Mouse (Mus musculus): ENCODE data around the gene Mboat7. TPM values are rescaled to one million over a fixed set of nuclear protein-coding genes. Genes with fewer than 3 reads are reported as not detected.
"Not testable (repeated sequence)": the region's sequence is repeated elsewhere in the genome, so short reads cannot be mapped to it uniquely, and the experiment has no call there.

Gene Mboat7
- 105 and 113 TPM in 2 replicates for polyA plus RNA-seq (2015; fragmentation: Nextera tagmentation; extraction: Ambion mirVana)

- peak within 1 kb of the TSS; percentile 95 for H3K27ac ChIP-seq (replicated peaks)
- peak within 1 kb of the TSS; percentile 68 for H3K4me2 ChIP-seq
- peaks cover 36% of the 10 kb centered on the region for H3K4me1 ChIP-seq (replicated peaks)
- WGBS, result under 1% methylated on average over 55 of the region's 55 CpGs
- peak within 1 kb of the TSS; percentile 85 for H3K4me3 ChIP-seq
- H3K36me3 ChIP-seq, result peaks cover 27% of the 10 kb centered on the region
- H3K9ac ChIP-seq, result peak within 1 kb of the TSS; percentile 94
- H3K27me3 ChIP-seq, result no peaks in the 10 kb centered on the region
- no peaks in the 10 kb centered on the region for H3K9me3 ChIP-seq
- ATAC-seq (ENCODE audit: low FRiP score, low read depth), result peak; percentile 94
These were observed at the start of gene Mboat7 for GRCm38 (mm10) chr7:3692987-3693808. TSS of gene Mboat7 (minus strand) at chr7:3693523.

- not testable (repeated sequence) for H3K36me3 ChIP-seq; H3K9ac ChIP-seq; H3K4me3 ChIP-seq; H3K27ac ChIP-seq (replicated peaks); H3K27me3 ChIP-seq; ATAC-seq (ENCODE audit: low FRiP score, low read depth); H3K9me3 ChIP-seq; H3K4me1 ChIP-seq (replicated peaks); H3K4me2 ChIP-seq
- no CpG with 5 or more reads among the region's 1 CpGs for WGBS
These were observed 39.4 kb upstream of the Mboat7 start for GRCm38 (mm10) chr7:3732675-3733074.

- not testable (repeated sequence) for ATAC-seq (ENCODE audit: low FRiP score, low read depth); H3K4me3 ChIP-seq; H3K36me3 ChIP-seq; H3K4me2 ChIP-seq; H3K27ac ChIP-seq (replicated peaks); H3K9me3 ChIP-seq; H3K27me3 ChIP-seq; H3K9ac ChIP-seq; H3K4me1 ChIP-seq (replicated peaks)
These were observed 32.1 kb upstream of the Mboat7 start for GRCm38 (mm10) chr7:3725459-3725858.

DNA sequence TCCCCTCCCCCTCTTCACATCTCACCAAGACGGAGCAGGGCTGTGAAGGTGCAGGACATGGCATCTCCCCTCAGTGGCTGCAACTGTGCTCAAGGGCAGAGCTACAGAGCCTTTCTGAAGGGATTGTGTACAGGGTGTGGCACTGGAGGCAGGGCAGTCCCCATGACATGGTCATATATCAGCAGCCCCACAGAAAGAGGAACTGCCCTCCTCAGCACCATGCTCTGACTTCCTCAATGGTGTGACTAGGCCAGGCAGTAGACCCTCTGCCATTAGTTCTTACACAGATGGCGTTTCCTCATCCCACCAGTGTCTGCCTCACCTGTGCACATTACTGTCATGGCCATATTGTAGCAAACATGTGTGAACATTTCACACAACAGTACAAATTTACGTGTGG, 26.9 kb upstream of the Mboat7 start, which contains the start of gene Pirb:
TSS of gene Pirb (minus strand) at position 124 of the 400 bp plus-strand sequence.
- H3K4me3 ChIP-seq; H3K36me3 ChIP-seq; H3K9ac ChIP-seq; ATAC-seq (ENCODE audit: low FRiP score, low read depth); H3K4me2 ChIP-seq; H3K27ac ChIP-seq (replicated peaks); H3K27me3 ChIP-seq; H3K4me1 ChIP-seq (replicated peaks); H3K9me3 ChIP-seq: not testable (repeated sequence)
- 71% methylated on average over 1 of the region's 3 CpGs for WGBS

DNA sequence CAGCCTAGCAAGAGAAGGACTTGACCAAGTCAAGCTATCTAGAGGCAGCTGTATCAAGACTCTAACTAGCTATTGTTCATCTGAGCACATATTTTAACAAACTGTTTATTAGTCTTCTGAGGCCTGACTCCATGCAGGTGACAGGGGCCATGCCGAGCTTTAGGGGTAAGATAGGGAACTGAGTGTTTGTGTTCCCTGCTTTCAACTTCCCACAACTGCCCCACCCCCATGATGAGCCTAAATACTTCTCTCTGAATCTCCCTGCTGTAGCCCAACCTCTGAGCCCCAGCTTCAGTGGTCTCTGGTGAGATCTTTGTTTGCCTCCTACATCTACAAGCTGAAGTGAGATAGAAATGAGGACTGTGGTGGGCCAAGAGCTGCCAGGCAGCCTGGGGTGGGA, 21.9 kb upstream of the Mboat7 start:
- no peak for ATAC-seq (ENCODE audit: low FRiP score, low read depth)
- no peak overlapping the region for H3K9ac ChIP-seq
- no peak overlapping the region for H3K4me3 ChIP-seq
- H3K27ac ChIP-seq (replicated peaks), result no peak overlapping the region
- H3K4me2 ChIP-seq, result no peak overlapping the region
- no peaks in the 10 kb centered on the region for H3K36me3 ChIP-seq
- H3K9me3 ChIP-seq, result no peaks in the 10 kb centered on the region
- no peaks in the 10 kb centered on the region for H3K27me3 ChIP-seq
- no peaks in the 10 kb centered on the region for H3K4me1 ChIP-seq (replicated peaks)
- 68% methylated on average over 1 of the region's 1 CpGs for WGBS

- no peaks in the 10 kb centered on the region for H3K4me1 ChIP-seq (replicated peaks)
- no peaks in the 10 kb centered on the region for H3K27me3 ChIP-seq
- no peak overlapping the region for H3K27ac ChIP-seq (replicated peaks)
- H3K36me3 ChIP-seq, result peaks cover 10% of the 10 kb centered on the region
- no peaks in the 10 kb centered on the region for H3K9me3 ChIP-seq
- 35% methylated on average over 5 of the region's 5 CpGs for WGBS
- H3K4me2 ChIP-seq, result no peak overlapping the region
- no peak overlapping the region for H3K9ac ChIP-seq
- ATAC-seq (ENCODE audit: low FRiP score, low read depth), result no peak
- no peak overlapping the region for H3K4me3 ChIP-seq
These were observed 19.1 kb upstream of the Mboat7 start for GRCm38 (mm10) chr7:3712264-3712942.

DNA sequence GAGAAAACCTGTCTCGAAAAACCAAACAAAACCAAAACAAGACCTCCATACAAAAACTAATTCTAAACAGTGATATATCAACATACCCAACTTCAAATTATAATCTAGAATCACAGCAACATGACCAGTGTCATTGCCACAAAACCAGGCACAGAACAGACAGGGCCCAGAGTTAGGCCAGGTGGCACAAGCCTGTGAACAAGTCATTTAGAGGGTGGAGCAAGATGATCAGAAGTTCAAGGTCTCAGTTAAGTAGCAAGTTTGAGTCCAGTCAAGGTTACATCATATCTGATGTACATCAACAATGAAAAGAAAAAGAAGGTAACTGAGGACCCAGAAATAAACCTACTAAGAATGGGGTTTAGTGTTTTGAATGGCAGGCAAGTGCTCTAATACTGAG, 15.7 kb upstream of the Mboat7 start:
- no peak overlapping the region for H3K27ac ChIP-seq (replicated peaks)
- H3K9me3 ChIP-seq, result no peaks in the 10 kb centered on the region
- no peak overlapping the region for H3K4me3 ChIP-seq
- peaks cover 23% of the 10 kb centered on the region for H3K4me1 ChIP-seq (replicated peaks)
- H3K9ac ChIP-seq, result no peak overlapping the region
- no peaks in the 10 kb centered on the region for H3K27me3 ChIP-seq
- peaks cover 23% of the 10 kb centered on the region for H3K36me3 ChIP-seq
- no peak overlapping the region for H3K4me2 ChIP-seq
- ATAC-seq (ENCODE audit: low FRiP score, low read depth), result no peak
- WGBS, result 81% methylated on average over 1 of the region's 1 CpGs

GRCm38 (mm10) chr7:3708447-3708980, 15.2 kb upstream of the Mboat7 start:
- not testable (repeated sequence) for H3K4me2 ChIP-seq; H3K9ac ChIP-seq; H3K27me3 ChIP-seq; H3K27ac ChIP-seq (replicated peaks); H3K4me3 ChIP-seq; ATAC-seq (ENCODE audit: low FRiP score, low read depth); H3K9me3 ChIP-seq
- WGBS, result 37% methylated on average over 5 of the region's 5 CpGs
- peaks cover 23% of the 10 kb centered on the region for H3K36me3 ChIP-seq
- H3K4me1 ChIP-seq (replicated peaks), result peaks cover 25% of the 10 kb centered on the region

- Histone ChIP-seq H3K4me2 (no peak overlapping the region), H3K27me3 (no peaks in the 10 kb centered on the region), H3K27ac (replicated peaks) (no peak overlapping the region), H3K4me1 (replicated peaks) (peaks cover 29% of the 10 kb centered on the region), H3K36me3 (peaks cover 23% of the 10 kb centered on the region), H3K9ac (no peak overlapping the region), H3K9me3 (no peaks in the 10 kb centered on the region), H3K4me3 (no peak overlapping the region)
- 34% methylated on average over 7 of the region's 7 CpGs for WGBS
- no peak for ATAC-seq (ENCODE audit: low FRiP score, low read depth)
These were observed 14.5 kb upstream of the Mboat7 start for GRCm38 (mm10) chr7:3707568-3708413.

DNA sequence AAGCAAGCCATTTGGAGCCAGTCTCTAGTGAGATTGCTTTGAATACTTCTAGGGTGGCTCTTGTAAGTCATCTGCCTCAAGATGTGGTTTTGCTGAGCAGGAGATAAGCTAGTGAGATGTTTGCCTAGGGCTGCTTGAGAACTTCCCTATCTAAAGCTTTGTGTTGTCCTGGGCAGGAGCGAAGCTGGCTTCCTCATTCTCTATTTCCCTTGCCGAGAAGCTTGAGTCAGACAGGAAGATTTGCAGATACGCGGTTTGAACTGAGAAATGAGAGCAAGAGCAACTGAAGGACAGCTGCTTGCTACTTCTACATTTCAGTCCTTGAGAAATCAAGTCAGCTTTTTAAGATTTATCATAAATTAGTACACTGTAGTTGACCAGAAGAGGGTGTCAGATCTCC, 13.7 kb upstream of the Mboat7 start:
- Histone ChIP-seq H3K36me3 (peaks cover 23% of the 10 kb centered on the region), H3K4me2 (peak overlapping the region; percentile 90; the same call in 1 of the 2 replicates), H3K9ac (no peak overlapping the region), H3K27ac (replicated peaks) (peak overlapping the region; percentile 2; the same call in 1 of the 2 replicates), H3K9me3 (no peaks in the 10 kb centered on the region), H3K4me1 (replicated peaks) (peaks cover 29% of the 10 kb centered on the region), H3K27me3 (no peaks in the 10 kb centered on the region), H3K4me3 (no peak overlapping the region)
- 63% methylated on average over 4 of the region's 4 CpGs for WGBS
- ATAC-seq (ENCODE audit: low FRiP score, low read depth), result no peak

GRCm38 (mm10) chr7:3706343-3706934, 13.1 kb upstream of the Mboat7 start:
- Histone ChIP-seq H3K9ac (peak overlapping the region; percentile 82; the same call in 1 of the 2 replicates), H3K4me3 (peak overlapping the region; percentile 94), H3K4me2 (peak overlapping the region; percentile 90), H3K36me3 (peaks cover 25% of the 10 kb centered on the region), H3K27ac (replicated peaks) (no peak overlapping the region), H3K4me1 (replicated peaks) (peaks cover 29% of the 10 kb centered on the region), H3K27me3 (no peaks in the 10 kb centered on the region), H3K9me3 (no peaks in the 10 kb centered on the region)
- ATAC-seq (ENCODE audit: low FRiP score, low read depth), result no peak
- 56% methylated on average over 11 of the region's 11 CpGs for WGBS

Data from hindbrain, embryonic 15.5 days (tissue).